8 mouse cellular contexts compared by ENCODE assay signal in the genomic region with DNA sequence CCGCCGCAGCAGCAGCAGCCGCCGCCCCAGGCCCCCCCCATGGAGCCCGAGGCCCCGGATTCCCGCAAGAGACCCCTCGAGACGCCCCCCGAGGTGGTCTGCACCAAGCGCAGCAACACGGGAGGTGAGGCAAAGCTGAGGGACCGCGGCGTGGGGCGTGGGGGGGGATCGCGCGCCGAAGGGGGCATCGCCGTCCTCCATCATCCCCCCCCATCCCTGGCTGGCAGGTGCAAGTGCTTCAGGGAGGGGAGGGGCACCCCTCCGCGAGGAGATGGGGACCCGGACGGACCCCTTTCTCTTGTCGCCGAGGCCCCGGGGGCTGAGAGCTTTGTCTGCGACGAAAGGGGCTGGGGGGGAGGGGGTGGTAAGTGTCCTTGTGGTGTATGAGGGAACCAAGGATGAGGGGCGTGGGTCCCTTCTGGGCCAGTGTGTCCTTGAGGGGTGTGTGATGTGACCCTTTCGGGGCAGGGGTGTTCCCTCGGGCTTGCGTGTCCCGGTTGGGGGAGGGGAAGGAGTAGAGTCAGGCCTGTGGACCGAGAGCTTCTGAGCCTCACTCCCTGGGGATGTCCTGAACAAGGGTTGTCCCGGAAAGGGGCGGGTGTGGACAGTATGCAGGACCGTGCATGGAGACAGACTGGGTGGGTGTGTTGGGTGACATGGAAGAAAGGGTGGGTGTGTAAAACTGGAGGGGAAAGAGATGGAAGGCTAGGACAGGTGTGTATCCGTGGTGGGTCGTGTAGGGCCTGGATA. TPM values are rescaled to one million over a fixed set of nuclear protein-coding genes. Genes with fewer than 3 reads are reported as not detected.
A peak's percentile ranks its signal among the peaks of the same experiment; 100 is the strongest.
DNase-seq lines count a peak whose midpoint lies in the region; ATAC-seq and TF ChIP-seq lines count a peak whose summit lies in the region.

No protein-coding gene starts in this region.

- TF ChIP-seq POLR2A in cortical plate, adult 2 months (IDR thresholded peaks at IDR 0.05; ENCODE audit: extremely low read depth, insufficient read depth, low read length) = no peak

- H3K4me3 ChIP-seq in cortical plate, adult 2 months (ENCODE audit: insufficient read depth, low read length) = peak overlapping the region; percentile 99
- H3K4me3 ChIP-seq in heart, embryonic 14.5 days (ENCODE audit: control insufficient read depth in 1 of 2, insufficient read depth in 1 of 2, low read depth in 1 of 2, low read length in 2 of 2) = peak overlapping the region; percentile 44 to 58
- peak overlapping the region; percentile 57 for H3K4me3 ChIP-seq in kidney, embryonic 16.5 days (ENCODE audit: low read length)

- ATAC-seq in heart, embryonic 14.5 days (ENCODE audit: insufficient number of reproducible peaks, insufficient read depth, low FRiP score, low read depth) = peak; percentile 30; the same call in 1 of the 2 replicates
- ATAC-seq in kidney, embryonic 16.5 days (ENCODE audit: low FRiP score, low TSS enrichment) = peak; percentile 49

- peak overlapping the region; percentile 90 for H3K4me2 ChIP-seq in heart, embryonic 14.5 days (ENCODE audit: low read length)
- H3K4me2 ChIP-seq in kidney, embryonic 16.5 days (replicated peaks; ENCODE audit: low read depth, low read length) = peak overlapping the region; percentile 81

- peaks cover 60% of the 10 kb centered on the region for H3K27me3 ChIP-seq in heart, embryonic 14.5 days (ENCODE audit: control insufficient read depth, insufficient read depth, low read length)
- peaks cover 59% of the 10 kb centered on the region for H3K27me3 ChIP-seq in kidney, embryonic 16.5 days (ENCODE audit: insufficient read depth, low read length)

- DNase-seq in right cerebral cortex, postnatal 14 days = peak; percentile 31
- no peak for DNase-seq in right cerebral cortex, postnatal 36 days (ENCODE audit: low spot score in 2 of 2)
- DNase-seq in lung, postnatal 25 days (ENCODE audit: low spot score) = peak; percentile 70
- DNase-seq in yolk sac, embryonic 10.5 days (ENCODE audit: low spot score) = peak; percentile 18
- no peak for DNase-seq in urinary bladder, postnatal 36 days (ENCODE audit: low spot score in 2 of 2)

- no peaks in the 10 kb centered on the region for H3K9me3 ChIP-seq in heart, embryonic 14.5 days (ENCODE audit: control insufficient read depth, low read length)
- H3K9me3 ChIP-seq in kidney, embryonic 16.5 days (ENCODE audit: low read length) = no peaks in the 10 kb centered on the region

- peak overlapping the region; percentile 78 for H3K9ac ChIP-seq in heart, embryonic 14.5 days (ENCODE audit: low read length)
- H3K9ac ChIP-seq in kidney, embryonic 16.5 days (replicated peaks; ENCODE audit: low read length) = peak overlapping the region; percentile 69

- H3K36me3 ChIP-seq in heart, embryonic 14.5 days (ENCODE audit: control insufficient read depth, insufficient read depth, low read length) = no peaks in the 10 kb centered on the region
- no peaks in the 10 kb centered on the region for H3K36me3 ChIP-seq in kidney, embryonic 16.5 days (ENCODE audit: insufficient read depth, low read length)

- TF ChIP-seq CTCF in cortical plate, adult 2 months (IDR thresholded peaks at IDR 0.05; ENCODE audit: extremely low read depth, insufficient read depth, low read length) = no peak

- peak overlapping the region; percentile 63 for H3K27ac ChIP-seq in cortical plate, adult 2 months (ENCODE audit: insufficient read depth, low read length)
- peak overlapping the region in 1 of 2 experiments; percentile 61; a peak in 2 of 4 replicates for H3K27ac ChIP-seq in heart, embryonic 14.5 days (replicated peaks in 1 of 2; ENCODE audit: control insufficient read depth in 1 of 2, insufficient read depth in 1 of 2, low read depth in 2 of 2, low read length in 2 of 2)
- peak overlapping the region; percentile 51; the same call in 1 of the 2 replicates for H3K27ac ChIP-seq in kidney, embryonic 16.5 days (ENCODE audit: low read length)

- WGBS in heart, embryonic 14.5 days = 3% methylated on average over 30 of the region's 42 CpGs
- 2% methylated on average over 17 of the region's 42 CpGs for WGBS in kidney, embryonic 16.5 days

- peaks cover 13% of the 10 kb centered on the region for H3K4me1 ChIP-seq in cortical plate, adult 2 months (ENCODE audit: control insufficient read depth, insufficient read depth, low read length)
- peaks cover 0 to 12% of the 10 kb centered on the region in 2 experiments; a peak in 1 of 4 replicates for H3K4me1 ChIP-seq in heart, embryonic 14.5 days (ENCODE audit: control insufficient read depth in 2 of 2, insufficient read depth in 2 of 2, low read length in 2 of 2)
- H3K4me1 ChIP-seq in kidney, embryonic 16.5 days (ENCODE audit: insufficient read depth, low read length) = peaks cover 9% of the 10 kb centered on the region; the same call in 1 of the 2 replicates

RNA-seq across cellular contexts. Expression of gene Nova2, which starts 0.5 kb away (rescaled TPM):
- 22.3 and 23.3 TPM in 2 replicates for polyA plus RNA-seq in cortical plate, adult 2 months (2012; rRNA removed)
- polyA plus RNA-seq in heart, embryonic 14.5 days (2014; fragmentation: Nextera tagmentation; extraction: Ambion mirVana) = 0.57 and 0.88 TPM in 2 replicates
- polyA plus RNA-seq in kidney, embryonic 16.5 days (2015; fragmentation: Nextera tagmentation; extraction: Ambion mirVana) = 0.67 and 0.77 TPM in 2 replicates

RNA-seq across cellular contexts. Expression of gene Ccdc61, which starts 16.0 kb away (rescaled TPM):
- polyA plus RNA-seq in cortical plate, adult 2 months (2012; rRNA removed) = 14.7 and 15.8 TPM in 2 replicates
- 12.2 and 14.3 TPM in 2 replicates for polyA plus RNA-seq in heart, embryonic 14.5 days (2014; fragmentation: Nextera tagmentation; extraction: Ambion mirVana)
- polyA plus RNA-seq in kidney, embryonic 16.5 days (2015; fragmentation: Nextera tagmentation; extraction: Ambion mirVana) = 30.8 and 31.7 TPM in 2 replicates

RNA-seq across cellular contexts. Expression of gene Pglyrp1, which starts 55.1 kb away (rescaled TPM):
- polyA plus RNA-seq in cortical plate, adult 2 months (2012; rRNA removed) = 15.7 and 16.0 TPM in 2 replicates
- 0.93 and 1.8 TPM in 2 replicates for polyA plus RNA-seq in heart, embryonic 14.5 days (2014; fragmentation: Nextera tagmentation; extraction: Ambion mirVana)
- 1.8 TPM in 2 replicates for polyA plus RNA-seq in kidney, embryonic 16.5 days (2015; fragmentation: Nextera tagmentation; extraction: Ambion mirVana)

Comparison
In these comparisons a context has a peak if more than half of its experiments do, and no peak if none do; other contexts are left out.
1. DNase-seq: peak in right cerebral cortex, postnatal 14 days (single experiment), lung, postnatal 25 days (single experiment) and yolk sac, embryonic 10.5 days (single experiment); none in right cerebral cortex, postnatal 36 days (0 of 2) and urinary bladder, postnatal 36 days (0 of 2).
2. RNA of gene Nova2, which starts 0.5 kb away (polyA plus RNA-seq): 22.3 to 23.3 TPM in cortical plate, adult 2 months; 0.67 to 0.77 TPM in kidney, embryonic 16.5 days and 0.57 to 0.88 TPM in heart, embryonic 14.5 days; every median in the first group is over 10 times any median in the second.
3. Peak in every context shown above with its lines, with median percentiles within 50 percentile points of each other: H3K4me3 ChIP-seq.